Mouse (Mus musculus): ENCODE data around the gene Pcp4l1.
"Not testable (repeated sequence)": the region's sequence is repeated elsewhere in the genome, so short reads cannot be mapped to it uniquely, and the experiment has no call there.

Gene Pcp4l1

DNA sequence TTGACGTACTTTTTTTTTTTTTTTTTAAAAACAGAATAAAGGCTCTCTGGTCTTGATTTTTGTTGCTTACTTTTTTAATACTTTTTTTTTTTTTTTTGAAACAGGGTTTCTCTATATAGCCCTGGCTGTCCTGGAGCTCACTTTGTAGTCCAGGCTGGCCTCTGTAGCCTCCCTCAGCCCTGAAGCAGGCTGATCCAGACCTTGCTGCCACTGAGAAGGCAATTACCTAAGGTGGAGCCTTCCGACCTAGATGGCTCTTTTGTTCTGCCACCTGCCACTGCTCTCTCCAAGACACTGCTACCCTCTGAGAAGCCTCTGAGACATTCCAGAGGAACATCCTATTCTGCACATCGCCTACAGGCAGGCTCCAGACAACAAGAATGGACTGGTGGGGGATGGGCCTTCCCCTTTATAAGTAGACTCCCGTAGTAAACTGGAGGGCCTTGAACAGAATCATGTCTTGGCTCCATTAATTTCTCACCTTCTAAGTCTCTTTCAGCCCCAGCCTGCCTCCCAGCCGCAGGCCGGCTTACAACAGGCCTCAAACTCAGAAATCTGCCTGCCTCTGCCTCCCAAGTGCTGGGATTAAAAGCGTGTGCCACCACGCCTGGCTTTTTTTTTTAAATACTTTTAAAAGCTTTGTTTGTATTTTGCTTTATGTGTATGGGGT, 58.4 kb downstream of the Pcp4l1 start:
- not testable (repeated sequence) for DNase-seq (ENCODE audit: low spot score)

- DNase-seq (ENCODE audit: low spot score), result no peak
Observed at GRCm38 (mm10) chr1:171135600-171135999, 60.5 kb downstream of the Pcp4l1 start.

DNA sequence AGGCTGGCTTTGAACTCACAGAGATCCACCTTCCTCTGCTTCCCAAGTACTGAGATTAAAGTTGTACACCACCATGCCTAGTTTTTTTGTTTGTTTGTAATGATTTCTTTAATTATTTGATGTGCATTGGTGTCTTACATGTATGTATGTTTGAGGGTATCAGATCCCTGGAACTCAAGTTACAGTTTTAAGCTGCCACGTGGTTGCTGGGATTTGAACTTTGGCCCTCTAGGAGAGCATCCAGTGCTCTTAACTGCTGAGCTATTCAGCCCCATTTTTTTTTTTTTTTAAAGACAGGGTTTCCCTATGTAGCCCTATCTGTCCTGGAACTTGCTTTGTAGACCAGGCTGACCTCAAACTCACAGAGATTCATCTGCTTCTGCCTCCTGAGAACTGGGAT, 65.1 kb downstream of the Pcp4l1 start:
- no peak for DNase-seq (ENCODE audit: low spot score)

DNA sequence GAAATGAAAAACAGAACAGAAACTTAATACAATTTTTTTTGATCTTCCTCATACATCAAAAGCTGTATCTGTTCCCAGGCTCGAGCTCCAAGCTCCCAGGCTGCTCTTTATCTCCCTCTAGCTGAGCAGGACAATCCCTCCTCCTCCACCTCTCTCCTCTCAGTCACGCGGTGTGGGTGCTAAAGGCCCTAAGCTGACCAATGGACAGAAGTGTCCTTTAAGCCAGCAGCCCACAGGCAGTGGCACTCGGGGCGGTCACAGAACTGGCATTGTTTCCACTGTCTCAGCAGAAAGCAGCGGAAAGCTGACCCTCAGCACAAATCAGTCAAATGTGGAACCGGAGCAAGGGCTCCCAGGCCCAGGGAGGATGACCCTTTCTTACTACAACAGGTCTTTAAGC, 66.8 kb downstream of the Pcp4l1 start:
- DNase-seq (ENCODE audit: low spot score), result no peak

- no peak for DNase-seq (ENCODE audit: low spot score)
Observed at GRCm38 (mm10) chr1:171124398-171124797, 71.7 kb downstream of the Pcp4l1 start.
